In genomic region chr13:21253986-21254385, GRCm38 (mm10) we compare ENCODE assay signal across 8 mouse cellular contexts. TPM values are rescaled to one million over a fixed set of nuclear protein-coding genes. Genes with fewer than 3 reads are reported as not detected.
DNase-seq lines count a peak whose midpoint lies in the region; ATAC-seq and TF ChIP-seq lines count a peak whose summit lies in the region.

No protein-coding gene starts in this region.

- peaks cover 23% of the 10 kb centered on the region for H3K27me3 ChIP-seq in kidney, embryonic 15.5 days
- H3K27me3 ChIP-seq in forebrain, embryonic 13.5 days: peaks cover 15% of the 10 kb centered on the region
- peaks cover 39% of the 10 kb centered on the region for H3K27me3 ChIP-seq in midbrain, embryonic 13.5 days

- no peaks in the 10 kb centered on the region for H3K36me3 ChIP-seq in kidney, embryonic 15.5 days
- no peaks in the 10 kb centered on the region for H3K36me3 ChIP-seq in forebrain, embryonic 13.5 days (ENCODE audit: poor library complexity, severe bottlenecking)
- H3K36me3 ChIP-seq in midbrain, embryonic 13.5 days: no peaks in the 10 kb centered on the region

- peak overlapping the region; percentile 74 for H3K4me2 ChIP-seq in kidney, embryonic 15.5 days
- H3K4me2 ChIP-seq in forebrain, embryonic 13.5 days: peak overlapping the region; percentile 64
- H3K4me2 ChIP-seq in midbrain, embryonic 13.5 days (replicated peaks): peak overlapping the region; percentile 67

- peaks cover 12% of the 10 kb centered on the region; the same call in 1 of the 2 replicates for H3K4me1 ChIP-seq in kidney, embryonic 15.5 days
- H3K4me1 ChIP-seq in forebrain, embryonic 13.5 days: no peaks in the 10 kb centered on the region
- peaks cover 11% of the 10 kb centered on the region; the same call in 1 of the 2 replicates for H3K4me1 ChIP-seq in midbrain, embryonic 13.5 days (replicated peaks)

- peak overlapping the region; percentile 35 for H3K9ac ChIP-seq in kidney, embryonic 15.5 days
- peak overlapping the region; percentile 65 for H3K9ac ChIP-seq in forebrain, embryonic 13.5 days
- H3K9ac ChIP-seq in midbrain, embryonic 13.5 days (replicated peaks): peak overlapping the region; percentile 66

- no peak overlapping the region for H3K27ac ChIP-seq in kidney, embryonic 15.5 days
- H3K27ac ChIP-seq in forebrain, embryonic 13.5 days: no peak overlapping the region
- no peak overlapping the region for H3K27ac ChIP-seq in midbrain, embryonic 13.5 days

- H3K4me3 ChIP-seq in kidney, embryonic 15.5 days (replicated peaks): peak overlapping the region; percentile 53
- peak overlapping the region; percentile 50 for H3K4me3 ChIP-seq in forebrain, embryonic 13.5 days
- H3K4me3 ChIP-seq in midbrain, embryonic 13.5 days (replicated peaks): peak overlapping the region; percentile 50

- TF ChIP-seq CTCF in brain, embryonic 14.5 days (IDR thresholded peaks at IDR 0.05; ENCODE audit: borderline replicate concordance, extremely low read depth, insufficient read depth, insufficient read length): no peak

- H3K9me3 ChIP-seq in kidney, embryonic 15.5 days (replicated peaks): no peaks in the 10 kb centered on the region
- H3K9me3 ChIP-seq in forebrain, embryonic 13.5 days (replicated peaks): no peaks in the 10 kb centered on the region
- no peaks in the 10 kb centered on the region for H3K9me3 ChIP-seq in midbrain, embryonic 13.5 days

- ATAC-seq in kidney, embryonic 15.5 days (replicated peaks; ENCODE audit: low FRiP score): peak; percentile 84
- peak; percentile 93 for ATAC-seq in forebrain, embryonic 13.5 days
- ATAC-seq in midbrain, embryonic 13.5 days: peak; percentile 81

- WGBS in kidney, embryonic 15.5 days: 2% methylated on average over 16 of the region's 16 CpGs
- 2% methylated on average over 16 of the region's 16 CpGs for WGBS in forebrain, embryonic 13.5 days
- 4% methylated on average over 16 of the region's 16 CpGs for WGBS in midbrain, embryonic 13.5 days

- DNase-seq in kidney, adult 11 months: no peak
- peak; percentile 86 for DNase-seq in brain, embryonic 14.5 days (ENCODE audit: low read depth)
- peak; percentile 54 to 70 for DNase-seq in layer of hippocampus, postnatal 10 days (ENCODE audit: low spot score in 2 of 2)
- DNase-seq in ovary, postnatal 10 days (ENCODE audit: low spot score): no peak
- DNase-seq in lung, postnatal 25 days (ENCODE audit: low spot score): no peak

- no peak for TF ChIP-seq POLR2A in brain, embryonic 14.5 days (IDR thresholded peaks at IDR 0.05; ENCODE audit: borderline replicate concordance, extremely low read depth, insufficient read depth, insufficient read length, poor library complexity, severe bottlenecking)

RNA-seq across cellular contexts. Expression of gene Gpx5, which starts 38.5 kb away (rescaled TPM):
- polyA plus RNA-seq in kidney, embryonic 15.5 days (2015; fragmentation: Nextera tagmentation; extraction: Ambion mirVana): not detected in 2 replicates
- 0.08 TPM in 2 replicates for polyA plus RNA-seq in brain, embryonic 14.5 days (2012; rRNA removed)
- not detected in 2 replicates for polyA plus RNA-seq in forebrain, embryonic 13.5 days (2015; fragmentation: Nextera tagmentation; extraction: Ambion mirVana)
- not detected for total RNA-seq in layer of hippocampus, postnatal 10 days (2021)
- polyA plus RNA-seq in midbrain, embryonic 13.5 days (2015; fragmentation: Nextera tagmentation; extraction: Ambion mirVana): not detected in 2 replicates

RNA-seq across cellular contexts. Expression of gene Gpx6, which starts 57.9 kb away (rescaled TPM):
- 5.2 and 6.1 TPM in 2 replicates for polyA plus RNA-seq in kidney, embryonic 15.5 days (2015; fragmentation: Nextera tagmentation; extraction: Ambion mirVana)
- polyA plus RNA-seq in brain, embryonic 14.5 days (2012; rRNA removed): 0.11 TPM in 1 of 2 replicates, not detected in the other
- polyA plus RNA-seq in forebrain, embryonic 13.5 days (2015; fragmentation: Nextera tagmentation; extraction: Ambion mirVana): not detected in 2 replicates
- not detected for total RNA-seq in layer of hippocampus, postnatal 10 days (2021)
- polyA plus RNA-seq in midbrain, embryonic 13.5 days (2015; fragmentation: Nextera tagmentation; extraction: Ambion mirVana): not detected in 2 replicates

Comparison
In these comparisons a context has a peak if more than half of its experiments do, and no peak if none do; other contexts are left out.
1. DNase-seq: peak in brain, embryonic 14.5 days (single experiment) and layer of hippocampus, postnatal 10 days (2 of 2); none in kidney, adult 11 months (single experiment), ovary, postnatal 10 days (single experiment) and lung, postnatal 25 days (single experiment).
2. Peak in every context shown above with its lines, with median percentiles within 50 percentile points of each other: ATAC-seq, H3K4me2 ChIP-seq, H3K4me3 ChIP-seq and H3K9ac ChIP-seq.